12 mouse cellular contexts compared by ENCODE assay signal in genomic region chr9:55549302-55549890, GRCm38 (mm10). TPM values are rescaled to one million over a fixed set of nuclear protein-coding genes. Genes with fewer than 3 reads are reported as not detected.
DNase-seq lines count a peak whose midpoint lies in the region; ATAC-seq lines count a peak whose summit lies in the region.
"Had no signal": no experiment of that assay in that cellular context is flagged by ENCODE, and none has a peak within 500 bp of the region (broad histone marks: within the 10 kb centered on the region; RNA-seq: fewer than 3 reads in every experiment).

No protein-coding gene starts in this region.

- peak overlapping the region; percentile 39; the same call in 1 of the 2 replicates for H3K4me2 ChIP-seq in intestine, embryonic 14.5 days (ENCODE audit: low read length)
- 0 out of 2 replicates have a peak overlapping the region, but pooled peaks have one; percentile 14 for H3K4me2 ChIP-seq in neural tube, embryonic 12.5 days (replicated peaks)

- H3K27ac ChIP-seq in intestine, embryonic 14.5 days (ENCODE audit: low read depth) = no peak overlapping the region
- H3K27ac ChIP-seq in neural tube, embryonic 12.5 days = no peak overlapping the region

- peaks cover 51% of the 10 kb centered on the region for H3K27me3 ChIP-seq in intestine, embryonic 14.5 days (replicated peaks; ENCODE audit: control insufficient read depth, insufficient read depth, low read length)
- H3K27me3 ChIP-seq in neural tube, embryonic 12.5 days (replicated peaks) = peaks cover 63% of the 10 kb centered on the region

- H3K4me1 ChIP-seq in intestine, embryonic 14.5 days (replicated peaks; ENCODE audit: control insufficient read depth, insufficient read depth, low read length) = peaks cover 19% of the 10 kb centered on the region
- peaks cover 16% of the 10 kb centered on the region for H3K4me1 ChIP-seq in neural tube, embryonic 12.5 days

- no peak for ATAC-seq in CD4-positive, CD25-positive, alpha-beta regulatory T cell, adult 4 months
- ATAC-seq in intestine, embryonic 14.5 days (replicated peaks; ENCODE audit: low FRiP score, low TSS enrichment, low read depth) = no peak
- ATAC-seq in neural tube, embryonic 12.5 days (ENCODE audit: low FRiP score, low read depth) = no peak
- no peak for ATAC-seq in monocyte, adult 5-6 weeks (replicated peaks; ENCODE audit: insufficient number of reproducible peaks, low FRiP score, low TSS enrichment, poor library complexity, severe bottlenecking)

- peak; percentile 4 for DNase-seq in CD4-positive, CD25-positive, alpha-beta regulatory T cell, adult 2 months (ENCODE audit: low read depth, low spot score)
- DNase-seq in left cerebral cortex, postnatal 4 days = peak; percentile 8
- no peak for DNase-seq in left cerebral cortex, postnatal 36 days (ENCODE audit: low spot score in 2 of 2)
- no peak for DNase-seq in intestine, embryonic 14.5 days (ENCODE audit: low spot score)
- DNase-seq in gastrocnemius, adult 8-10 months (ENCODE audit: low spot score in 2 of 2) = no peak
- DNase-seq: cerebellum, adult 11-12 months; gastrocnemius, postnatal 25 days; thymus, postnatal 25 days had no signal

- H3K36me3 ChIP-seq in intestine, embryonic 14.5 days (ENCODE audit: control insufficient read depth, insufficient read depth, low read length) = no peaks in the 10 kb centered on the region
- H3K36me3 ChIP-seq in neural tube, embryonic 12.5 days = no peaks in the 10 kb centered on the region

- intact Hi-C loops in left cerebral cortex, postnatal 4 days (cut with DNase I) = loop anchor here (10.0 kb wide), 1 partner anchor 365 kb away; no protein-coding TSS in a partner anchor
- intact Hi-C loops in left cerebral cortex, postnatal 36 days (cut with DNase I) = no loop called here

- no peaks in the 10 kb centered on the region for H3K9me3 ChIP-seq in intestine, embryonic 14.5 days (ENCODE audit: control insufficient read depth, low read length)
- H3K9me3 ChIP-seq in neural tube, embryonic 12.5 days = no peaks in the 10 kb centered on the region

- 12% methylated on average over 16 of the region's 16 CpGs for WGBS in intestine, embryonic 14.5 days
- 4% methylated on average over 16 of the region's 16 CpGs for WGBS in neural tube, embryonic 12.5 days

- H3K4me3 ChIP-seq in intestine, embryonic 14.5 days (ENCODE audit: low read depth, low read length) = no peak overlapping the region
- H3K4me3 ChIP-seq in neural tube, embryonic 12.5 days = no peak overlapping the region

- no peak overlapping the region for H3K9ac ChIP-seq in intestine, embryonic 14.5 days (ENCODE audit: low read length)
- no peak overlapping the region for H3K9ac ChIP-seq in neural tube, embryonic 12.5 days

RNA-seq across cellular contexts. Expression of gene Isl2, which starts 10.9 kb away (rescaled TPM):
- polyA plus RNA-seq in CD4-positive, CD25-positive, alpha-beta regulatory T cell, adult 4 months (2017; shearing (Covaris generic)) = not detected
- not detected for total RNA-seq in left cerebral cortex, postnatal 4 days (2021)
- not detected for total RNA-seq in left cerebral cortex, postnatal 36 days (2021)
- polyA plus RNA-seq in intestine, embryonic 14.5 days (2014; fragmentation: Nextera tagmentation; extraction: Ambion mirVana) = 6.1 and 6.7 TPM in 2 replicates
- 46.4 and 62.5 TPM in 2 replicates for polyA plus RNA-seq in neural tube, embryonic 12.5 days (2016; fragmentation: Nextera tagmentation; extraction: Ambion mirVana)
- total RNA-seq in monocyte, adult 5-6 weeks (2017) = not detected in 3 replicates
- total RNA-seq in gastrocnemius, adult 8-10 months (2022) = under 1 TPM in 1 of 4 experiments, not detected in 3; 0.41 TPM
- total RNA-seq: gastrocnemius, postnatal 25 days; layer of hippocampus, postnatal 10 days had no signal

RNA-seq across cellular contexts. Expression of gene Etfa, which starts 37.4 kb away (rescaled TPM):
- 100 to 1,000 TPM; 126 to 138 TPM for polyA plus RNA-seq in CD4-positive, CD25-positive, alpha-beta regulatory T cell, adult 4 months (2017; shearing (Covaris generic))
- 10 to 100 TPM; 38.7 to 39.4 TPM for total RNA-seq in left cerebral cortex, postnatal 4 days (2021)
- total RNA-seq in left cerebral cortex, postnatal 36 days (2021) = 10 to 100 TPM; 38.7 to 44.6 TPM
- 222 and 225 TPM in 2 replicates for polyA plus RNA-seq in intestine, embryonic 14.5 days (2014; fragmentation: Nextera tagmentation; extraction: Ambion mirVana)
- 120 and 124 TPM in 2 replicates for polyA plus RNA-seq in neural tube, embryonic 12.5 days (2016; fragmentation: Nextera tagmentation; extraction: Ambion mirVana)
- total RNA-seq in monocyte, adult 5-6 weeks (2017) = 41.8 to 63.2 TPM (median 48.1 TPM) in 3 replicates
- 100 to 1,000 TPM; 216 to 259 (median 240) TPM for total RNA-seq in gastrocnemius, adult 8-10 months (2022)

Comparison
In these comparisons a context has a peak if more than half of its experiments do, and no peak if none do; other contexts are left out.
1. DNase-seq: peak in CD4-positive, CD25-positive, alpha-beta regulatory T cell, adult 2 months (single experiment) and left cerebral cortex, postnatal 4 days (single experiment); none in left cerebral cortex, postnatal 36 days (0 of 2), intestine, embryonic 14.5 days (single experiment) and gastrocnemius, adult 8-10 months (0 of 2).